Mouse (Mus musculus) olfactory bulb, adult 2 months (tissue): ENCODE data around the gene Rhebl1. TPM values are rescaled to one million over a fixed set of nuclear protein-coding genes. Genes with fewer than 3 reads are reported as not detected.

ENCODE experiments used
- H3K27ac ChIP-seq: fragments of 200-500 bp; 2 replicates; pipeline ENCODE4 v1.5.1; 2012; ENCODE audit warnings: low read depth, low read length; ENCODE audit not compliant: insufficient read depth
- H3K4me1 ChIP-seq: fragments of 200-500 bp; 2 replicates; pipeline ENCODE4 v1.6.1; 2012; ENCODE audit warnings: low read length; ENCODE audit not compliant: control insufficient read depth, insufficient read depth
- H3K4me3 ChIP-seq: fragments of 200-500 bp; 2 replicates; pipeline ENCODE4 v1.5.1; 2012; ENCODE audit warnings: mild to moderate bottlenecking, low read depth, low read length, moderate library complexity; ENCODE audit not compliant: insufficient read depth
- CTCF ChIP-seq: fragments of 200-500 bp; IDR thresholded peaks from 2 replicates; pipeline ENCODE4 v1.5.1; 2012; ENCODE audit warnings: low read depth, mild to moderate bottlenecking, low read length, moderate library complexity; ENCODE audit not compliant: insufficient read depth
- POLR2A ChIP-seq: fragments of 200-500 bp; IDR thresholded peaks from 2 replicates; pipeline ENCODE4 v1.6.1; 2012; ENCODE audit warnings: mild to moderate bottlenecking, low read depth, low read length, moderate library complexity; ENCODE audit not compliant: insufficient read depth
- WGBS: fragments of 180-500 bp; shearing (Covaris S2); methylation state at CpG from one replicate; pipeline ENCODE4 v1.1.7; 2018; 5-methylcytosine and 5-hydroxymethylcytosine counted together
- polyA plus RNA-seq: library from polyadenylated mRNA; stranded (reverse); fragments of >200 nt; gene quantifications from 2 replicates; pipeline ENCODE4 v1.2.4, GENCODE M21; 2012; ENCODE audit warnings: low replicate concordance; ENCODE audit not compliant: missing spikeins, insufficient read depth, insufficient read length

Rhebl1 gene
- polyA plus RNA-seq, 1 experiment, result not detected

DNA sequence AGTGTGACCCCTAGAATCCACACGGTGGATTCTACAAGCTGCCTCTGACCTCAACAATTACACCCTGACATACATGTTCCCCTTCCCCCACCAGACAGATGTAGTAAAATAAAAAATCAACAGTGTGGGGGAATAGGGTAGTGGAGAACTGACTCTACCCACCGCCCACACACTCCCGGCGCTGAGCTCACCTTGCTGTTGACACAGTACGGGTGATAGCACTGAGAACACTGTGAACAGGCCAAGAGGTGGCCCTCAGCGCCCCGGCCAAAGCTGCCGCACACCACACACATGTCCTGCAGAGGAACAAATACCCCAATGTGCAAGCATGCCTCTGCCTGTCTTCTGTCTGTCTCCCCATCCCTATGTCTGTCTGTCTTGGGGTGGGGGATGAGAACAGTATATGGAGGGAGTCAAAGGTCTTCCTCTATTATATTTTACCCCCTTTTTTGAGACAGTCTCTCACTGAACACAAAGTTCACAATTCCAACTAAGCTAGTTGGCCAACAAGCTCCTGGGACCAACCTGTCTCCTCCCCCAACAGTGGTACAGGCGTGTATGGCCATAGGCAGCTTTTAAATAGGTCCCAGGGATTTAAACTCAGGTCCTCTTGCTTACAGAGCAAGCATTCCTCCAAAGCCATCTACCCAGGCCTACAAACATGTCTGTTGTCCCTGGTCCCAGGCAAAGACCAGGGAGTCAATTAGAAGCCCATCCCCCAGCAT, 34.9 kb downstream of the Rhebl1 start:
- 67% methylated on average over 9 of the region's 9 CpGs for WGBS
- no peak overlapping the region for H3K27ac ChIP-seq
- H3K4me3 ChIP-seq, result no peak overlapping the region
- TF ChIP-seq CTCF (no peak), POLR2A (no peak)
- no peaks in the 10 kb centered on the region for H3K4me1 ChIP-seq

DNA sequence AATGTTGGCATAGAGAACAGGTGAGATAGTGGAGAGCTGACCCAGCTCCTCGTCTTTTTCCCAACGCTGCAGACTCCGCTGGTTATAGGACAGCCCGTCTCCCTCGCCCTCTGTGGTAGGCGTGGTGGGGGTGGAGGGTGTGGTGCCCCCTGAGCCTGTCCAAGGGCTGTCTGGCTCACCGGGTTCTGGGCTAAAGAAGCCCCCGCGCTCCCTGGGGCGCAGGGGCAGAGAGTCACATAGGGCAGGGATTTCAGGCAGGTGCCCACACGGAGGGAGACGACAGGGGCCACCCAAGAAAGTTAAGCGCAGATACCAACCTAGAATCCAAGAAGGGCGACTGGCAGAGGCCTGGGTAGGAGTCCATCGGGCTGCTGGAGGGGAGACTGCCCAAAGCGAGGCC, 40.1 kb downstream of the Rhebl1 start:
- whole genome bisulfite sequencing, result 93% methylated on average over 16 of the region's 16 CpGs
- no peaks in the 10 kb centered on the region for H3K4me1 ChIP-seq
- H3K4me3 ChIP-seq, result no peak overlapping the region
- TF ChIP-seq POLR2A (no peak), CTCF (no peak)
- no peak overlapping the region for H3K27ac ChIP-seq

DNA sequence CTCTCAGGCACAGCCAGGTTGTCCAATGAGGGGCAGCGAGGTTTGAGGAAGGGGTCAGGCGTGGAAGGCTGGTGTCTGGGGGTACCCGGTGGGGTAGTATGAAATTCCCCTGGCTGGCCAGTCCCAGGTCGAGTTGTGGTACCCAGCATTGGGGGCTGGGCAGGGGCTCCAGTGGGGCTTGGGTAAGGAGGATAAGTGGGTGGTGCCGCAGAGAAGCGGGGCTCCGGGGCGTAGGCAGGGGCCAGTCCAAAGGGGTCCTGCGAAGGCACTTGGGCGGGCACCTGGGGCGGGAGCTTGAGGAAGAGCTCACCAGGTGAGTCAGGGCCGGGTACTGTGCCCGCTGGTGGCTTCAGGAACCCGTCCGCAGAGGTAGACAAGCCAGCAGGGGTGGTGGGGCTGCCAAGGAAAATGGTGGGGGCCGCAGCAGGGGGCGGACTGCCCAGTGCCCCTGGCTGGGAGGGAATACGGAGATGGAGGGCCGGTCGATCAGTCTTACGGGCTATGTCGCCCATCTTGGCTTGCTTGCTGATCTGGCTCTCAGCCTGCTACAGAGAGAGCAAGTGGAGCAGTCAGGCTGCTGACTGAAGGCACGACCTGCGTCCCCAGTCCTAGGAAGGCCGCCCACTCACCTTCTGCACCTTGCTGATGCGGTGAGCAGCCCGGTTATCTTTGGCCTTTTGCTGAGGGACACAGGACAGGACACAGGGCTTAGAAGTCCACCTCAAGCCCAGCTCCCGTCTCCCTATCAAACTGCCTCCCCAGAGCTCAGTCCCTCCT, 41.0 kb downstream of the Rhebl1 start:
- Histone ChIP-seq H3K4me3 (no peak overlapping the region), H3K27ac (no peak overlapping the region), H3K4me1 (no peaks in the 10 kb centered on the region)
- WGBS, result 91% methylated on average over 28 of the region's 28 CpGs
- no peak for TF ChIP-seq POLR2A

DNA sequence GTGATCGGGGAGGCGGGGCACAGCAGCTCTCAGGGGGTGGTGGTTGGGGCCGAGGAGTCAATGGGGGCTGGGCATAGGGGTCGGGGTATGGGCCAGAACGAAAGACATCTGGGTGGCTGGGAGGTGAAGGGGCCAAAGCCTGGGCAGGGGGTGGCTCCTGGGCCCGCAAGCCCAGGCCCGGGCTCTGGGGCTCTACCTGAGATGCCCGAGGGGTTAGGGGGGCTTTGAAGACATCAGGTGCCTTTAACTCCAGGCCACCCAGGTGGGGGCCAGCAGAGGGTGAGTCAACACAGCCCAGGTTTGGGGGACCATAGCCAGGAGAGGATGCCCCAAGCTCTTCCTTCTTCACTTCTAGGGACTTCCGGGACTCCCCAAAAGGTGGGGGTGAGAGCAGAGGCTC, 41.6 kb downstream of the Rhebl1 start:
- H3K27ac ChIP-seq, result no peak overlapping the region
- no peaks in the 10 kb centered on the region for H3K4me1 ChIP-seq
- WGBS, result 86% methylated on average over 9 of the region's 9 CpGs
- H3K4me3 ChIP-seq, result no peak overlapping the region
- no peak for TF ChIP-seq CTCF
- no peak for TF ChIP-seq POLR2A

DNA sequence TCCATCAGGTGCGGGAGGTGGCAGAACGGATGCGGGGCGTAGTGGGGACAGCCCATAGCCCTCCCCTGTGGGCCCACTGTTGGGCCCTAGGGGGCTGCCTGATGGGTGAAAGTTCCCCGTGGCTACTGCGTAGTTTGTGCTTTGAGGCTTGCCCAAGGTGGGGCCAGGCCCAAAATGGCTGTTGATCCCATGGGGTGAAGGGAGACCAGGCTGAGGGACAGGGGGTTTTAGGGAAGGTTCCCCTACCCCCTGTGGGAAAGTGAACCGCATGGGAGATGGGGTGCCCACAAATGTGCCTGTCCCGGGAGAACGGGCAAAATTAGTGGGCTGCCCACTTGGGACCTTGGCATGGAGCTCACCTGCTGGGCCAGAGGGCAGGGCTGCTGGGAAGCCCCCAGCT, 42.3 kb downstream of the Rhebl1 start:
- WGBS, result 87% methylated on average over 9 of the region's 9 CpGs
- no peak for TF ChIP-seq CTCF
- TF ChIP-seq POLR2A, result no peak
- Histone ChIP-seq H3K27ac (no peak overlapping the region), H3K4me3 (no peak overlapping the region), H3K4me1 (no peaks in the 10 kb centered on the region)

DNA sequence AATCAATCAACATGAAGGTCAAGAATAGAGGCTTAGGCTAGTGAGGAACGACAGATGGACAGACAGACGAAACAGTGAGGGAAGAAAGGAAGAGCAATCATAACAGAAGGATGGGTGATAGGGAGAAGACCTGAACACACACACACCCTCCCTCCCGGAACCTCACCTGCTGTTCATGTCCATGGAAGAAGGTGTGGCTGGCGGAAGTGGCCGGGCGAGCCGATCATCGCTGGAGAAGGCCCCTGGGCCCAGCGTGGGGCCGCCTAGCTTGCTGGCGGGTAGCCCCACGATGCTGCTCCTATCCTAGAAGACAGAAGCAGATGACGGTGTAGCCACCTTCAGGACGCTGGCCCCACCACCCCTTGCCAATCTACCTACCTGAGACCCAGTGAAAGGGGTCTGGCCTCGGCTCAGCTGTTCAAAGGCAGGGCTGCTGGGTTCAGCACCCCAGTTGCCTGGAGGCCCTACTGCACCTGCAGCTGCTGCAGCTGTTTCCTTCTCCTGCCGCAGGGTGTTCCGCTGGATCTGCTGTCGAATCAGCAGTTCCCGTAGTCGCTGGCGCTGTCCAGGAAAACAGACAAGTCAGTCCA, 43.0 kb downstream of the Rhebl1 start:
- H3K27ac ChIP-seq, result no peak overlapping the region
- TF ChIP-seq CTCF (no peak), POLR2A (no peak)
- no peaks in the 10 kb centered on the region for H3K4me1 ChIP-seq
- H3K4me3 ChIP-seq, result no peak overlapping the region
- WGBS, result 88% methylated on average over 21 of the region's 21 CpGs

DNA sequence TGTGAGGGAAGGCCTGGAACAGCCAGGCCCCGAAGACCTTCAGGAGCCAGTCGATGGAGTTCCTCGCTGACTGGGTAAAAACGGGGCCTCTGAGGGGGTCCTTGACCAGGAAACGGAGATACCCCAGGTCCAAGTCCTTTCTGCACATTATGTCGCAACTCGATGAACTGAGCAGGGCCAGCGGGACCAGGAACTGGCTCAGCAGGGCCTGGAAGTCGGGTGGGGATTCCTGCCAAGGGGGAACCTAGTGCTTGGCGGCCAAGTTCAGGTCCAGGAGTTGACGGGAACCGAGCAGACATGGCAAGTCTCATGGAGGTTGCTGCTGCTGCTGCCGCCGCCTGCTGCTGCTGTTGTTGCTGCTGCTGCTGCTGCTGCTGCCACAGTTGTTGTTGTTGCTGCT, 43.7 kb downstream of the Rhebl1 start:
- Histone ChIP-seq H3K27ac (no peak overlapping the region), H3K4me3 (no peak overlapping the region), H3K4me1 (no peaks in the 10 kb centered on the region)
- WGBS, result 83% methylated on average over 14 of the region's 14 CpGs
- TF ChIP-seq CTCF (no peak), POLR2A (no peak)

DNA sequence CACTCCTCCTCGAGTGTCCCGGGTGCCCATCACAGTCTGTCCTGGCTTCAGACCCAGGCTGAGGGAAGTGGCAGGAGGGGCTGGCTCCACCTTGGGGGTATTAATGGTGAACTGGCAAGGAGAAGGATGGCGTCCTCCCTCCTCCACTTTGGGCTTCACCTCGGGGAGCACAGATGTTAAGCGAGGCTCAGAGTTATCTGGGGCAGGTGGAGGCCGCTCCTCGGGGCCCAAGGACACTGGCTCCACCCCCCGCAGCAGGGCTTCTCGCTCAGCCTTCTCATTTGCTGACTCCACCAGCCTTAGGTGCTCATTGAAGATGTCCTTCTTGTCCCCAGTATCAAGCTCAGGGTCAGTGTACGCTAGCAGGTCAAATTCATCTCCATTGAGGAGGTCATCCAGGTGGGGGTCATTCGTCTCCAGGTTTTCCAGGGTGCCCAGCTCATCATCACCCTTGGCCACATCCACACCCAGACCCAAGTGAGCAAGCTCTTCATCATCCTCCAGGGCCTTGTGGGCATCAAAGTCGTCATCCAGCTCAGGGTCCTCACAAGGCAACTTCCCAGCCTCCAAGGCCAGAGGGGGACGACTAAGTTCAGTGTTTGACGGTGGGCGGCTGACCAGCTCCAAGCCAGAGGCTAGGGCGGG, 44.3 kb downstream of the Rhebl1 start:
- H3K4me3 ChIP-seq, result no peak overlapping the region
- WGBS, result 86% methylated on average over 16 of the region's 16 CpGs
- no peak for TF ChIP-seq POLR2A
- no peak for TF ChIP-seq CTCF
- H3K4me1 ChIP-seq, result no peaks in the 10 kb centered on the region
- H3K27ac ChIP-seq, result no peak overlapping the region

DNA sequence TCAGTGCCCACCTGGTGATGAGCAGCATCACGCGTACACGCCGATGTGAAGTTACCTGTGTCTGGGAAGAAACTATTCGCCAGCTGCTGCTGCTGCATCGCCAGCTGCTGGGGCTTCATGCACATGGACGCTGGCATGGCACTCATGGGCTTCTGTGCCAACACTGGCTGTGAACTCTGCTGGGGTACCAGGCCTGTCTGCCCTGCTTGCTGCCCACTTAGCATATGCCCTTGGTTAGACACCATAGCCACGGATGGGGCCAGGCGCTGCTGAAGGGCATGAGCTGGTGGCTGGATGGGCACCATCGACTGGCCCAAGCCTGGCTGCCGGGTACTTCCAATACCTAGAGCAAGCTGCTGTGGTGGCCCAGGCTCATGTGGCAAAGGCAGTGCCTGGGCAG, 45.2 kb downstream of the Rhebl1 start:
- no peak for TF ChIP-seq CTCF
- no peak for TF ChIP-seq POLR2A
- H3K4me3 ChIP-seq, result no peak overlapping the region
- H3K27ac ChIP-seq, result no peak overlapping the region
- 93% methylated on average over 11 of the region's 11 CpGs for WGBS
- no peaks in the 10 kb centered on the region for H3K4me1 ChIP-seq

DNA sequence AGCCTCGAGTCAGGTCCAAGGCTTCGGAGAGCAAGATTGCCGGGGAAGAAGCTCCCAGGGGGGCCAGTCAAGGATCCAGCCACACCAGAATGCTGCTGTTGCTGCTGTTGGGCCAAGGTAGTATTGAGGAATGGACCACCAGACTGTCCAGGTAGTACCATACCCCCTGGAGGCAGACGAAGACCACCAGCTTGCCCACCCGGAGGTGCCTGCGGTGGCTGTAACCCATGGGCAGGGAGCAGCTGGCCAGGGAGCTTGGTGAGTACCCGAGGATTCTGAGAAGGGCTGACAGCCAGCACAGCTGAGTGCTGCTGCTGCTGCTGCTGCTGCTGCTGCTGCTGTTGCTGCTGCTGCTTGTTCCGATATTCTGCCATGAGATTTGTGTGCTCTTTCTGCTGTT, 48.2 kb downstream of the Rhebl1 start:
- WGBS, result 83% methylated on average over 8 of the region's 8 CpGs
- Histone ChIP-seq H3K4me3 (no peak overlapping the region), H3K27ac (no peak overlapping the region), H3K4me1 (peaks cover 20% of the 10 kb centered on the region)
- no peak for TF ChIP-seq POLR2A
- no peak for TF ChIP-seq CTCF
